Mouse (Mus musculus): Measurements from ENCODE around the gene Actl10.

DNA sequence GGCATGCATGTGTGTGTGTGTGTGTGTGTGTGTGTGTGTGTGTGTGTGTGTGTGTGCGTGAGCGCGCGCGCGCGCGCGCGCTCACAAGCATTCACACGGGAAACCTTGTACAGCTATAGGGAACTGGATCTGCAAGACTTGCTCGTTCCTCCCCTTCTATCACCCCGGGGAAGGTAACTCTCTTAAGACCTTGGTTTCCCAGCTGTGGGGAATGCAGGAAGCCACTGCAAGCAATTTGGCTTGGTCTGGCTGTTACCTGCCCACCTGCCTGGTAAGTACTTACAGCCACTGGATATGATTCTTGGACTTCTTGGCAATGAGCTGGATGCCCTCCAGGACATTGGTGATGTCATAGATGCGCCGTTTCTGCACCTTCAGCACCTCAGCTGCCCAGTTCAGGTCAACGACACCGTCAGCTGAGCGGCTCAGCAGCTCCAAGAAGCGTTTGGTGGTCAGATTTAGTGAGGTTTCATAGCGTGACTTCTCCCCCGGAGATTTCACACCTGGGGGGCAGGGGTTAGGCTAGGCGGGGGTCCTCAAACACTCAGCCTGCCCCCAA lies 12.1 kb downstream of the Actl10 start:
- TF ChIP-seq CTCF (IDR thresholded peaks at IDR 0.05; ENCODE audit: control insufficient read depth, insufficient read depth, low read length) (no peak), POLR2A (IDR thresholded peaks at IDR 0.05; ENCODE audit: borderline replicate concordance, control insufficient read depth, low read depth, low read length) (no peak)
